Mouse (Mus musculus): Measurements from ENCODE around the gene Ccdc182.
A peak's percentile ranks its signal among the peaks of the same experiment; 100 is the strongest.

The Ccdc182 gene

DNA sequence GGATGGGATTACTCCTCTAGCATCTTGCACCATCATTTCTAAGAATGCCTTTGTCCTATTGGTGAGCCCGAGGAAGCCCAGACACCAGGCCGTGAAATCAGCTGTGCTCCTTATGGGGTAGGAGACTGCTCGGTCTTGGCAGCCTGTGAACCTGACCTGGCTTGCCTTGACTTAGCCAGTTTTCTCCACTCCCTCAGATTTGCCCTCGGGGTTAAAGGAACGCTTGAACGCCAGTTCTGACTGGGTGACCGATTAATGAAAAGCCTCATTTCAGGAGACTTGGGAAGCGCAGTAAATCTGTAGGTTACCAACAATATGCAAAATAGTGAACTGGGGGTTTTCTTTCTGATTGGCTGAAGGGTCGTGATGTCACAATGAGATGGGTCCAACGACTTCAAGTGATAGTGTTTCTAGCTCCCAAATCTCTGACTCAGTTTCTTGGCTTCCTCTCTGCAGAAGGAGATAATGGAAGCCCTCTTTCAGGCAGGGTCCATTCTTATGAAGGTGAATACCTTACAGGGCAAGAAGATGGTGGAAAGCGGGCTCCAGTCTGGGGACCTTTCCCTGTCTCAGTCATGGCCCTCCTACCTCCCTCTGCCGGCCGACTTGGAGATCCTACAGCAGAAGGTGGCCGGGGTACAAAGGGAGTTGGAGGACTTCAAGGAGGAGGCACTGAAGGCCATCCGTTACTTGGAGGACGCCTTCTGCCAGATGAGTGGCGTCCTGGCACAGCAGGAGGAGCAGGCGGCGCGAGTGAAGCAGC is at the start of gene Ccdc182:
Gene Ccdc182, plus strand, starts transcription at position 428 of the 763 bp plus-strand sequence.
- no peak for DNase-seq (ENCODE audit: low read depth, low spot score)

- DNase-seq (ENCODE audit: low read depth, low spot score), result no peak
These were observed 48.2 kb upstream of the Ccdc182 start for GRCm38 (mm10) chr11:88245581-88246170.

- no peak for DNase-seq (ENCODE audit: low read depth, low spot score)
These were observed 45.2 kb upstream of the Ccdc182 start for GRCm38 (mm10) chr11:88248636-88249035.

DNA sequence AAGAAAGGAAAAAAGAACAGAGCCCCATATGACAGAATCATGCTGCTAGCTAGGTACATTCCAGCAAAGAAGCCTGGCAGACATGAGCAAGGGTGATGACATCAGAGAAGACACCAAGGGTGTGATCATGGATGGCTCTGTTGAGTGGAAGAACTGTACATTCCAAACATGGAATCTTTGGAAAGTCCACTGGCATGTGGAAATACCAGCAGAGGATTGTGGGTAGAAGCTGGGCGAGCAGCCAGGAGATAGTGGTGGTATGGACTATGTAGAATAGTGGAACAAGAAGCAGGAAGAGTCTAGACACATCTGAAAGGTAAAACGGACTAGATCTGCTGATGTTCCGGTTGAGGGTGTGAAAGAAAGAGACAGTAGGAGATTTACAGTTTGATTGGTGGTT is 43.3 kb upstream of the Ccdc182 start:
- DNase-seq (ENCODE audit: low read depth, low spot score), result no peak

DNA sequence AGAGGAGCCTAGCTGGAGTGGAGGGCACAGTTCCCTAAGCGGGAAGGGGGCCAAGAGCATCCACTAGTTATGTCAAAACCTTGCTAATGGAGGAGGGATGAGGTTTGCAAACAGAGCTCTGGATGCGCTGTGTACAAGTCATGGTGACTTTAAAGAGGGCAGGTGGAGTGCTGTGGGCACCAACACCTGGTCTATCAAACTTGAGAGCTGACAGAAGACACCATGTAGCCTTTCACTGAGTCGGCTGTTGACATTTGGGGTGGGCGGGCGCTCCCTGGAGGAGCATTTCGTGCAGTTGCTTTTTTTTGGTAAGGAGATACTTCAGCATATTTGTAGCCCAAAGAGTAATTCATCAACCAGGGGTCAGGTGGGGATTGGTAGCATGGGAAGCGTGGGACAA is 42.6 kb upstream of the Ccdc182 start:
- no peak for DNase-seq (ENCODE audit: low read depth, low spot score)

- no peak for DNase-seq (ENCODE audit: low read depth, low spot score)
These were observed 41.7 kb upstream of the Ccdc182 start for GRCm38 (mm10) chr11:88251972-88252766.

- DNase-seq (ENCODE audit: low read depth, low spot score), result no peak
These were observed 40.9 kb upstream of the Ccdc182 start for GRCm38 (mm10) chr11:88252767-88253513.

DNA sequence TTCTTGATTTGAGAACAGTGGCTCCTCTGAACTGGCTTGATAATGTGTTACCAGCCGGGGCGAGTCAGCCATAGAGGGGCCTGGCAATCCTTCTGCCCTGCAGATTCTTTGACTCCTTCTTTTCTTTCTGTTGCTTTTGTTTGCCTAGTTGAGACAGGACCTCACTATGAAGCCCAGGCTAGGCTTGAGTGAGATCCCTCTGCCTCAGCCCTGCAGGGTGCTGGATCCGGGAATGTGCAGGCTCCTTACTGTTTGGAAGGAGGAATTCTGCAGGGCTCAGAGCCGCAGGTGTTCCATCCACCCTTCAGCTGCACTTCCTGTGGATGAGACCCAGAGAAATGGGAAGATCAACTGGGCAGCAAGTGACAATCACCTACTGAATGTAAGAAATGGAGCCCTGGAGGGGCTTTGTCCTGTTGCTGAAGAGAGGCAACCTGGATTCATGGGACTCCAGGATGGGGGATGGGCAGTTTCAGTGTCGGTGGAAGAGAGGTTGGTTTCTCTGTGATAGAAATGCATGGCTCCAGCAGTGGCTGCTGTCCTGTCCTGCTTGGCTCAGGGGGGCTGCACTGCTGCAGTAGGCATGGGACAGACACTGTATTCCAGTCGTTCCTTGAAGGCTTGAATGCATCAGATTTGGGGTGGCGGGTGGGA is 40.2 kb upstream of the Ccdc182 start:
- no peak for DNase-seq (ENCODE audit: low read depth, low spot score)

DNA sequence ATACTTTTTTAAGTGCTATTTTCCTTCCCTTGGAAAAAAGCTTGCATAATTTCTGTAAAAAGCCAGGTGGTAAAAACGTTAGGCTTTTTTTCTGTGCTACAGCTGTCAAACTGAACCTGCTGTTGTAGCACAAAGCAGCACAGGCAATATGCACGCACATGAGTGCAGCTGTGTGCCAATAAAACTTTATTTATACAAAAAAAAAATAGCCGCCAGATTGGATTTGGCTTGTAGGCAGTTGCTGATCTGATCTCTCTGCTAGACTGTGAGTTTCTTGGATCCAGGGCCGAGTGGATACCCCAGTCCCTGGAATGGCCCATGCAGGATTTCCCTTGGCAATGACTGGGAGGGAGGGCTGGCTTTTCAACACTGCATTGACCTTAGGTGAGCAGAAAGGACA is 36.2 kb upstream of the Ccdc182 start:
- DNase-seq (ENCODE audit: low read depth, low spot score), result no peak

DNA sequence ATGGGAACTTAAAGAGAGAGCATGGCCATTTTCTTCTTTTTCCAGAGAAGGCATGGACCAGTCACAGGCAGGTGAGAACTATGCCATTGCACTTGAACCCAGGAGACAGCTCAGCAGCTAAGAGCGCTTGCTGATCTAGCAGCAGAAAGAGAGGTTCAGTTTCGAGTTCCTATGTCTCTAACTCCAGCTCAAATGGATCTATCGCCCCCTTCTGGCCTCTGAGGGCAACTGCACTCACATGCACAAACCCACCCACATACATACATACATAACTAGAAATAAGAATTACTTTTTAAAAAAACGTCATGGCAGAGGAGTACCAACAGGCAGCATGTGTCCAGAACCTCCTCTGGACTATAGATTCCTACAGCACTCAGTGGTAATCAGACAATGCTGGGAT is 35.6 kb upstream of the Ccdc182 start:
- DNase-seq (ENCODE audit: low read depth, low spot score), result peak; percentile 15

DNA sequence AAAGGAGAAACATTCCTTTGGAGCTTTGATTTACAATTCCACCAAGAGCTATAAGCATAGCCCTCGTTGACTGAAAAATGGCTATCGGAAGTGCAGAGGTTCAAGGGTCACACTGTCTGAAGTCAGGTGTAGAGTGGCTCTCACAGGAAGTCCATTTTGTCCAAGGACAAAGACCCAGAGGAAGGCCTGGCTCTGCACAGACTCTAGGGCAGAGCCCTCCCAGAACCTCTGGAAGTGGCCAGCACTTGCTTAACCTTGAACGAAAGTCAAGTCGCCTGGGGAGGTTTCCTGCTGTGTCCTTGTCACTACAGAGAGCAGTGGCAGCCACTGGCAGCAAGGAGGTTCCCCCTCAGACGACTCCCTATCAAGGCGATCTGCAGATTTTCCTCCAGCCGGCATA is 33.4 kb upstream of the Ccdc182 start:
- DNase-seq (ENCODE audit: low read depth, low spot score), result no peak

- no peak for DNase-seq (ENCODE audit: low read depth, low spot score)
These were observed 29.0 kb upstream of the Ccdc182 start for GRCm38 (mm10) chr11:88264889-88265288.

- DNase-seq (ENCODE audit: low read depth, low spot score), result no peak
These were observed 27.5 kb upstream of the Ccdc182 start for GRCm38 (mm10) chr11:88266311-88266710.

- DNase-seq (ENCODE audit: low read depth, low spot score), result no peak
These were observed 22.0 kb upstream of the Ccdc182 start for GRCm38 (mm10) chr11:88271870-88272269.

GRCm38 (mm10) chr11:88274111-88274879 is 19.6 kb upstream of the Ccdc182 start:
- no peak for DNase-seq (ENCODE audit: low read depth, low spot score)

- no peak for DNase-seq (ENCODE audit: low read depth, low spot score)
These were observed 18.9 kb upstream of the Ccdc182 start for GRCm38 (mm10) chr11:88274901-88275498.

- DNase-seq (ENCODE audit: low read depth, low spot score), result no peak
These were observed 17.9 kb upstream of the Ccdc182 start for GRCm38 (mm10) chr11:88275949-88276348.

- no peak for DNase-seq (ENCODE audit: low read depth, low spot score)
These were observed 17.1 kb upstream of the Ccdc182 start for GRCm38 (mm10) chr11:88276534-88277308.

- no peak for DNase-seq (ENCODE audit: low read depth, low spot score)
These were observed 14.9 kb upstream of the Ccdc182 start for GRCm38 (mm10) chr11:88279006-88279405.

Data from c-Kit-negative CD71-positive TER-119-positive erythroid progenitor cells, embryonic 14.5 days (primary cell).